Mouse (Mus musculus) small intestine, adult 2 months (tissue): ENCODE measurements around the gene Yars.

Experiments
- CTCF ChIP-seq: fragments of 200-500 bp; IDR thresholded peaks from 2 replicates; pipeline ENCODE4 v1.5.1; 2012; ENCODE audit warnings: low read depth, mild to moderate bottlenecking, control low read depth, inconsistent platforms, low read length, moderate library complexity, mixed read lengths; ENCODE audit not compliant: insufficient replicate concordance, insufficient read length; ENCODE audit errors: extremely low read depth
- POLR2A ChIP-seq: fragments of 200-500 bp; IDR thresholded peaks from 2 replicates; pipeline ENCODE4 v1.6.1; 2012; ENCODE audit warnings: low read depth, mild to moderate bottlenecking, control low read depth, inconsistent platforms, low read length, moderate library complexity

DNA sequence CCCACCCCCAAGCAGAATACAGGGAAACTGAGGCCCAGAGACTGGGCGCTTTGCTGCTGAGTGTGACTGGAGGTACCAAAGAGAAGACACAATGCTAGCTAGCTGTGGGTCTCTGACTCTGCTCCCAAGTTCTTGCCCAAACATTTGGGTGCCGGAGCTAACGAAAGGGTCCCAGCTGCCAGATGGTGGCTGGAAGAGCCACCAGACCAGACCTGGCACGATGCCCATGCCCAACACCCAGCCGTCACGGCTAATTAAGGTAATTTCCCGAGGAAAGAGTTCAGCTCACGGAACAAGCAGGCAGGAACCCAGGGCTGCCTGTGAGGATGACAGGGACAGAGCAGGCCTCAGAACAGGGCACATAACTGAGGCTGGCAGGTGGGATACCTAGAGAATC lies 38.4 kb downstream of the Yars start:
- TF ChIP-seq CTCF = no peak
- TF ChIP-seq POLR2A = no peak
